Mouse (Mus musculus) hindlimb bud, embryonic 11.5 days (tissue): ENCODE measurements around the gene Kdsr.
"Not testable (repeated sequence)": the region's sequence is repeated elsewhere in the genome, so short reads cannot be mapped to it uniquely, and the experiment has no call there.

ENCODE experiments used
- DNase-seq: peaks from one replicate; pipeline ENCODE4 v3.0.0-alpha.2; 2012; ENCODE audit warnings: low read depth, low spot score; ENCODE audit errors: extremely low spot score

The Kdsr gene

GRCm38 (mm10) chr1:106740735-106741134 is 18.8 kb downstream of the Kdsr start:
- DNase-seq = no peak

DNA sequence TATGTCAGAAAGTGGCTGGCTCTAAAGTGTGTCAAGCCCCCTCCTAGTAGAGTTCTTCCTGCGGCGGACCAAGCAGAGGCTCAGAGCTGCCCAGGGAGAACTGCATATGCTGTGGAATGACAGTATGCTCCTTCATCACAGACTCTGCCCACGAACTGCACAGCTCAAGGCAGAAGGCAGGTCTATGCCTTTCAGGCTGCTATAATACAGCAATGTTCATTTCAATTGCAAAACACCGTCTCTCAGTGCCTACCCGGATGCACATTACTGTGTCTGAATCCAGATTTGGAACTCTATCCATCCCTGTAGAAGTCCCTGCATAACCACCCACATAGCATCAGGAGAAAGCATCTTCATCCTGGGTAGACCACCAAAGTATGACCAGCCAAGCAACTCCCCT is 19.7 kb downstream of the Kdsr start:
- no peak for DNase-seq

DNA sequence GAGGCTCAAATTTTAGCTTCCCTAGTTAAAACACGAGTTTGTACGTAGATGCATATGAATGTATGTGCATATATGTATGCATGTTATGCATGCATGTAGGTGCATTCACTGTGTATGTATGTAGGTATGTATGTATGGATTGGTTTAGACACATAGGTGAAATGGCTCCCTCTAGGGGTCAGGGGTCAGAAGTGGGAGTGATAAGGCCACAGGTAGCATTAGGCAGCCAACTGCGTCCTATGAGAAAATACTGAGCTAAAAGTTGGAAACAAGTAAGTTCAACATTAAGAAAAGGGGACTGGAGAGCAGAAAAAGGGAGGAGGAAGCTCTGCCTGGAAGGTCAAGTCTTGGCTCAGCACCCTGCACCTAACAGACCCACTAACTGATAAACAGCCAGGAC is 21.4 kb downstream of the Kdsr start:
- DNase-seq = no peak

GRCm38 (mm10) chr1:106736211-106736610 is 23.3 kb downstream of the Kdsr start:
- no peak for DNase-seq

DNA sequence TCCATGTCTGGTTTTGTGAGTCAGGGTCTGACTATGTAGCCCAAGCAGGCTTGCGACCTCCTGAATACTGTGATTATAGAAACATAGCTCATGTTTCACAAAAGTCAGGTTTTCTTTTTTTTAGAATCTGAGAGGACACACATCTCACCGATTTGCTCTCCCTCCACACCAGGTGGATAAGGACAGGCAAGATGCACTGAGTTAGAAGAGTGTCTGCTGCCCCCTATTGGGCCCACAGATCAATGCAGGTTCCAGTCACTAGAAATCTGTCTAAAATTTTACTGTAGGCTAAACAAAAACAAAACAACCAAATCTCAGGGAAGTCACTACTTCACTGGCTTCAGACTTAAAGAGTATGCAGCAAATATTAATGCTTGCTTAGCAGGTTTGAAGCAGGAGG is 23.9 kb downstream of the Kdsr start:
- no peak for DNase-seq

DNA sequence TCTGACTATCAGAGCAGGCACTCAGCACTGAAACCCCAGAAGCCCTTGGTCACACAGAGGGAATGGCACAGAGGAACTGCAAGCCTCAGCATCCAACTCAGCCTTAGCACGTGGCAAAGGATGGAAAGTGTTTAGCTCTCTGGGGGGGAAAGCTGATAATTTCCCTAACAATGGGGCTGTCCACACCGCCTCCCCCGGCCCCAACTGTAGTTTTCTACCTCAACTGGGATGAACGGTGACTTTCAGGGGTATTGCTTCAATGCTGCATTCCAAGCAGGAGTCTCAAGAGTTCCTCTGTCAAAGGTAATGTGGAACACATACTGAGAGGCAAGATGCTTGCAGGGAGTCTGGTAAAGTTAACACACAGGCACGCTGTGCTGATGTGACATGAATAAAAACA is 37.5 kb downstream of the Kdsr start:
- no peak for DNase-seq

- not testable (repeated sequence) for DNase-seq
Observed at GRCm38 (mm10) chr1:106717736-106718135, 41.8 kb downstream of the Kdsr start.

GRCm38 (mm10) chr1:106717071-106717601 is 42.4 kb downstream of the Kdsr start:
- no peak for DNase-seq

DNA sequence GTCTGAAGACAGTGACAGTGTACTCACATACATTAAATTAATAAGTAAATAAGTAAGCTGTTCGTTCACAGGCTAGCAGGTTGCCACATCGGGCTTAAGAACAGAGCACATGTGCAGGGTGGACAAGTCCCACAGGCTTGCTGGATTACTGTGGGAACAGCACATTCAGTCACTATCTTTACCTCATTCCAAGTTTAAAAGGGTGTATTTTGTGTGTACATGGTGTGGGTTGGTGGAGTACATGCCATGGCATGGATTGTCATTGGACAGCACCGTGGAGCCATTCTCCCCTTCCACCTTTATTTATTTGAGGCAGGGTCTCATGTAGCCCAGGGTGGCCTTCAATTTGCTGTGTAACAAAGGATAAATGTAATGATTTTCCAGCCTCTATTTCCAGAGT is 43.4 kb downstream of the Kdsr start:
- no peak for DNase-seq

- no peak for DNase-seq
Observed at GRCm38 (mm10) chr1:106715111-106716083, 44.1 kb downstream of the Kdsr start.

DNA sequence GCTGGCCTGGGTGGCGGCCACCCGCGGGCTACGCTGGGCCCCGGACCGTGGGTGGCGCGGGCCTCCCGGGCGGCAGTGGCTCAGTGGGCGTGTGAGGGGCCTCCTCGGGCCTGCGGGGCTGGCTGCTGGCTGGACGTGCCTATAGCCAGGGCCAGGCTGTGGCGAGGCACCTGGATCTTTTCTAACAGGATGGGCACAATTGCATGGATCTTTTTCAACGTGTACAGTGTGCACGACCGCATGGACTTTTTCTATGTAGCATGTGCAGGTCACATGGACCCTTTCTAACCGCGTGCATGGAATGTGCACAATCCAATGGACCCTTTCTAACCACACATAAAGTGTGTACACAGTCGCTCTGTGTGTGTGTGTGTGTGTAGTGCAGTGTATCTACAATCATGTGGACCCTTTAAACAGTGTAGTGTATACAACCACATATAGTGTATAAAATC is 45.0 kb downstream of the Kdsr start:
- DNase-seq = no peak

DNA sequence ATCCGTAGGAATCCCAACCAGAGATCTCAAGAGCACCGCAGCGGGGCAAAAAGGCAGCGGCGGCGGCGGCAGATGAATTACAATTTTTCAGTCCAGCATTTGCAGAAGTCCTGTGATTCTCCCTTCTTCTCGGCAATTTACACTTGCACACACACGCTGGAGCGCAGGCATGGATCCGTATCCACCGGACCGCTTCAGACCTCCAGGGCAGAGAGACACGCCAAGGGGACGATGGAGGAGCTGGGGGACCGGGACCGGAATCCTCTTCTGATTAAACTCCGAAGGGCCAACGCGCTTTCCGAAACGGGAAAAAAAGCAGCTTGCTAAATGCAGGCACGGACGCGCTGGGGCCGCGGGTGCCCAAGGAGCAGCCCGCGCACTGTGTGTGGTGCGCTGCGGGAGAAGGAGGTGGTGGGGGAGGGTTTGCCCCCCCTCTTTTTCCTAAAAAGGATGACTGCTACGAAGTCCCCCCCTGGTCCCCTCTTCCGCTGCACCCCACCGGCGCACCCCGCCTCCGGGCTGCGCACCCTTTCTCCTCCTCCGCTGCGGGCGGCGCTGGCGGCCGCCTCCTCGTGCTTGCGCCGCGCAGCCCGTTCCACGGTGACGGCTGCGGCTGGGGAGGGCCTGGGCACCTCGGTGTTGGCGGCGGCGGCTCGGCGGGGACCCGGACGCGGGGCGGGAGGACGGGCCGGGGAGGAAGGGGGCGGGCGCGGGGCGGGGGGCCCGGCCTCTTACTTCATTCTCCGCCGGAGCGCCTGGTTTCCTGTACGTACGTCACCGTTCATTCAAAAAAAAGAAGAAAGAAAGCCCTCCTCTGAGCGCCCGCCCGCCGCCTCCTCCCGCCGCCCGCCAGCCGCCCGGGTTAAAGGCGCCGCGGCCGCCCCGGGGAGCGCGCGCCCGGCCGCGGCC is 45.7 kb downstream of the Kdsr start, which contains the start of gene Bcl2:
Gene Bcl2, minus strand, starts transcription at position 654 of the 909 bp plus-strand sequence.
- DNase-seq = no peak

- no peak for DNase-seq
Observed at GRCm38 (mm10) chr1:106712330-106712729, 47.2 kb downstream of the Kdsr start.

DNA sequence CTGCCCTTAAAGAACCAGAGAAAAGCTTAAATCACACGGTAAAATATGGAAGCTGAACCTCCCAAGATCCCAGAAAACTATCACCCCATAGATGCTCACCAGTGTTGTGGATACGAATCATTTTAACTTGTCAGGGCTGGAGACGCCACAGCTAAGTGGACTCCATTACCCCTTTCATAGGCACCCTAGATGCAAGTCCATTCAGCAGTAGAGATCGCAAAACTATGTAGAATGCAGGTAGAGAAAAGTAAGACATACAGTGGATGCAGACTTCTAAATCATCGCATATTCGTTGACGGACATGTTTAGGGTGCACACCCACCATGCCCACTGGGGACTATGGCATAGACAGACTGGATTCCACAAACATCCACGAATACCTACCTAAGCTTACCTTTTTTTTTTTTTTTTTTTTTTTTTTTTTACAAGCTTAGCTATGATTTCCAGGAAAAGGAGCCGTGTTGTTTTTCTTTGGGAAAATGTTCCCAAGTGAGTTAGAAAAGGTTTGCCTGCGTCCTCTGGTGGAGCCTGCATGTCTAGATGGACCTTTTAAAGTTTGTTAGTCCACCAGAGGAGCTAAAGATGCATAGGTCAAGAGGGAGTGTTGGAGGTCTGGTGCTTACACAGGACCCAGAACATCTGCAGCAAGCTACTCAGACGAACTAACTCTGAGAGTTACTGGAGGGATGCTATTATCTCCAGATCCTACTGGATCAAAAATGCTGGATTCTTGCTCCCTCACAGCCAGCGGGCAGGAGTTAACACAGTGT is 48.0 kb downstream of the Kdsr start:
- no peak for DNase-seq

GRCm38 (mm10) chr1:106710202-106710601 is 49.3 kb downstream of the Kdsr start:
- DNase-seq = no peak

DNA sequence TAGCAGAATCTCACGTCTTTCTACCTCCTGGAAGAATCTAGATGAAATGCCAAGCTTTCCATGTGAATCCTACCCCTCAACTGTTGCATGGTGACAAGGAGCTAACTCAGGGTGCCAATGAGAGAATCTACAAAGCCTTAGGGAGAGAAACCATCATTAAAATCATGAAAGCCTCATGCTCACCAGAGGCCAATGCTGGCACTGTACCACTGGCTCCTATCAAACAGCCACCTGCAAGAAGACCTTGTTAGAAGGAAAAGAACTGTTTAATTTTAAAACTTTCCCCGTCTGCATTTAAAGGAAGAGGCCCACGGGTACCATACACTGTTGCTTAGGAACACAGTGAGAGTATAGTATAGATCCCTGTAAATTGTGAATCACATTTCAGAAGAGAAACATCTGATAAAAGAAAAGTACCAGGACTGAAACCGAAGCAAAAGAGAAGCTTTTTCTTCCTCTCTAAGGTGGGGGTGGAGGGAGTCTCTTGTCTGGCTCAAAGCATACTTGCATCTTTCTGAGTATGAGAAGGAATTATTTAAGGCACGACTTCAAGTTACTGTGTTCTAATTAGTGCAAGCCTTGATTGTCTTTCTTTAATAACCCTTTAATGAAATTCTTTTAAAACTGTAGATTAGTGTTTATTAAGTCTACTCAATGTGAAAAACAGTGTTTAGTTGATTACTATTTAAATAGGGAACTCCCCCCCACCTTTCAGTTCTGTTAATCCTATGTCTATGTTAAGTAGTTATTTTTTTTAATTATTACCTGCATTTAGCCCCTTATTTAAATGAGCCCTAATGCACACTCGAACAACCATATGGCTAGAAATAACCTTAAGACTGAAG is 52.3 kb downstream of the Kdsr start:
- DNase-seq = no peak

GRCm38 (mm10) chr1:106703183-106703582 is 56.3 kb downstream of the Kdsr start:
- DNase-seq = no peak

- DNase-seq = no peak
Observed at GRCm38 (mm10) chr1:106702471-106703175, 56.9 kb downstream of the Kdsr start.

DNA sequence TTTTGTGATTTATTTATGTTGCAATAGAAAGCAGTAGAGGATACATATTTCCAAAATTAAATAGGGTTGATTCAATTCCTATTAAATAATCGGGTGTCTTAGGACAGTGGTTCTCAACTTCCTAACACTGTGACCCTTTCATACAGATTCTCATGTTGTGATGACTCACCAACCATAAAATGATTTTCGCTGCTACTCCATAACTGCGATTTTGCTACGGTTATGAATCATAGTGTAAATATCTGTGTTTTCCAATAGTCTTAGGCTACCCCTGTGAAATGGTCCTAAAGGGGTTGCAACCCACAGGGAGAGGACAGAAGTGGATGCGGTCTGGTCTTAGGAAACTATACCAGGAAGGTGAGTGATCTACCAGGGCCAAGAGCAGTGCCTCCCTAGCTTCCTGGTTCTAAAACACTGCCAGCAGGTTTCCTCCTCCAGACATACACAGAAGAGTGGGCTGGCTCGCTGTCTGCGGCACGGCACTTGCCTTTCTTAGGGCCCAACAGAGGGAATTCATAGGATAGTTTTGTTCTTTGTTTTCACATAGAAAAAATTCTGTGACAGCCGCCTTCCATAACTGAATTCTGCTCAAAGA is 58.9 kb downstream of the Kdsr start:
- no peak for DNase-seq
